Mouse (Mus musculus) testis, adult 2 months (tissue): ENCODE results near the gene Cby1.

ENCODE experiments used
- CTCF ChIP-seq: fragments of 200-500 bp; IDR thresholded peaks from 2 replicates; pipeline ENCODE4 v1.5.1; 2012; ENCODE audit warnings: low read depth, mild to moderate bottlenecking, inconsistent platforms, low read length, moderate library complexity; ENCODE audit not compliant: control insufficient read depth, insufficient read depth, insufficient replicate concordance
- POLR2A ChIP-seq: fragments of 200-500 bp; IDR thresholded peaks from 2 replicates; pipeline ENCODE4 v1.6.1; 2012; ENCODE audit warnings: low read depth, mild to moderate bottlenecking, inconsistent platforms, low read length, moderate library complexity; ENCODE audit not compliant: control insufficient read depth

- TF ChIP-seq POLR2A (no peak), CTCF (no peak)
Measured at GRCm38 (mm10) chr15:79715646-79716045, 56.6 kb downstream of the Cby1 start.
